9 mouse cellular contexts compared by ENCODE assay signal in the genomic region with DNA sequence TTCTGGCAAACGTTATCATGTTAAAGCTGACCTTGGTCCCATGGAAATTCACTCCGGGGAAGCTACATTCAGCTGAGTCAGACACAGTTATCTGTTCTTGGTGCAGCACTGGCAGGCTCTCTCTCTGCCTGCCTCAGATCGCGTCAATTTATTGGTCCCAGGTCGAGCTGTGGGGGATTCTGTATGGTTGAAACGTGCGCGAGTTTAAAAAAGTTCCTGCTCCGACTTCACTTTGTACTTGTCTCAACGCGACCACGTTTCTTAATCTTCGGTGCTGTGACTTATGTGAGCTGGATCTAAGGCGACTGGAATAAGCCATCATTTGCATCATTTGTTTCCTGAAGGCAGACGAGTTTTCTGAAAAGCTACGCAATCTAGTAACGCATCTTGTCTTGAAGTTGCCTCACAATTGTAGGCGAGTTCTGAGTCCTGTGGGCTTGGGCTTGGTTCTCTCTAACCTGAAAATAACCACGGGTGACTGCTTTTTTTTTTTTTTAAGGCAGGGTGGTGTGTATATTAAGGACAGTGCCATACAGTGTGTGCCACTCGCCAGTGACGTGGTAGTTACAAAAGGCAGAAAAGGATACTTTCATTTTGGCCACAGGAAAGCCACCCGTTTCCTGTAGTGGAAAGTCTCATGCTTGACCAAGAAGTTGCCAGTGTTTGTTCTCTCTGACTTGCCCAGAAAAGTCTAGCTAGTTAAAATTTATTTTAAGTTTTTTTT. TPM values are rescaled to one million over a fixed set of nuclear protein-coding genes. Genes with fewer than 3 reads are reported as not detected.
DNase-seq lines count a peak whose midpoint lies in the region; ATAC-seq and TF ChIP-seq lines count a peak whose summit lies in the region.
"Had no signal": no experiment of that assay in that cellular context is flagged by ENCODE, and none has a peak within 500 bp of the region (broad histone marks: within the 10 kb centered on the region; RNA-seq: fewer than 3 reads in every experiment).

No protein-coding gene starts in this region.

- TF ChIP-seq CTCF in layer of hippocampus, adult 2 months (conservative IDR thresholded peaks at IDR 0.05) = no peak

- H3K4me3 ChIP-seq in layer of hippocampus, adult 2 months = peak overlapping the region; percentile 46
- peak overlapping the region; percentile 90 for H3K4me3 ChIP-seq in megakaryocyte, embryonic 14.5 days (replicated peaks)
- H3K4me3 ChIP-seq in forebrain, embryonic 11.5 days (ENCODE audit: low read depth, low read length) = no peak overlapping the region
- H3K4me3 ChIP-seq: neural tube, embryonic 13.5 days had no signal

- H3K27me3 ChIP-seq in megakaryocyte, embryonic 14.5 days (replicated peaks) = no peaks in the 10 kb centered on the region
- no peaks in the 10 kb centered on the region for H3K27me3 ChIP-seq in forebrain, embryonic 11.5 days (ENCODE audit: control insufficient read depth, insufficient read depth, low read length)
- H3K27me3 ChIP-seq: neural tube, embryonic 13.5 days had no signal

- DNase-seq in layer of hippocampus, adult 2 months (ENCODE audit: low spot score in 2 of 2) = no peak
- DNase-seq in layer of hippocampus, adult 18-20 months (ENCODE audit: low spot score in 2 of 2) = no peak
- DNase-seq in adrenal gland, adult 2 months = peak; percentile 72
- DNase-seq in embryo, embryonic 11 days = no peak
- no peak for DNase-seq in testis, postnatal 14 days (ENCODE audit: low spot score)
- DNase-seq in forebrain, embryonic 11.5 days (ENCODE audit: low spot score) = no peak

- H3K4me1 ChIP-seq in megakaryocyte, embryonic 14.5 days = peaks cover 21% of the 10 kb centered on the region
- no peaks in the 10 kb centered on the region for H3K4me1 ChIP-seq in forebrain, embryonic 11.5 days (replicated peaks; ENCODE audit: control insufficient read depth, insufficient read depth, low read length)
- H3K4me1 ChIP-seq: neural tube, embryonic 13.5 days had no signal

- H3K36me3 ChIP-seq in megakaryocyte, embryonic 14.5 days (replicated peaks; ENCODE audit: low read length) = no peaks in the 10 kb centered on the region
- no peaks in the 10 kb centered on the region for H3K36me3 ChIP-seq in forebrain, embryonic 11.5 days (ENCODE audit: control insufficient read depth, insufficient read depth, low read length)
- H3K36me3 ChIP-seq: neural tube, embryonic 13.5 days had no signal

- H3K9ac ChIP-seq in forebrain, embryonic 11.5 days (ENCODE audit: low read length) = no peak overlapping the region
- H3K9ac ChIP-seq: neural tube, embryonic 13.5 days had no signal

- no peak overlapping the region for H3K4me2 ChIP-seq in forebrain, embryonic 11.5 days (ENCODE audit: low read depth, low read length, severe bottlenecking)

- H3K27ac ChIP-seq in layer of hippocampus, adult 2 months = no peak overlapping the region
- H3K27ac ChIP-seq in forebrain, embryonic 11.5 days (ENCODE audit: low read depth, low read length) = no peak overlapping the region
- H3K27ac ChIP-seq: neural tube, embryonic 13.5 days had no signal

- 86% methylated on average over 22 of the region's 22 CpGs for WGBS in forebrain, embryonic 11.5 days

- H3K9me3 ChIP-seq in megakaryocyte, embryonic 14.5 days = no peaks in the 10 kb centered on the region; the same call in 1 of the 2 replicates
- no peaks in the 10 kb centered on the region for H3K9me3 ChIP-seq in forebrain, embryonic 11.5 days (ENCODE audit: control insufficient read depth, low read length)
- H3K9me3 ChIP-seq: neural tube, embryonic 13.5 days had no signal

- peak; percentile 51 to 68 for ATAC-seq in hematopoietic stem cell, adult 5-6 weeks (replicated peaks in 1 of 2; ENCODE audit: insufficient read depth in 1 of 2, low FRiP score in 2 of 2, low TSS enrichment in 1 of 2, low read depth in 1 of 2, poor library complexity in 2 of 2, severe bottlenecking in 2 of 2)
- no peak for ATAC-seq in forebrain, embryonic 11.5 days (replicated peaks; ENCODE audit: low FRiP score)

RNA-seq across cellular contexts. Expression of a gene that starts 1.1 kb away (rescaled TPM):
- total RNA-seq in layer of hippocampus, adult 2 months (2021) = 1 to 10 TPM; 2.5 to 2.7 TPM
- 1 to 10 TPM; 3.4 to 4.5 TPM for total RNA-seq in layer of hippocampus, adult 18-20 months (2021)
- total RNA-seq in adrenal gland, adult 2 months (2021) = 10 to 100 TPM; 17.3 to 31.9 TPM
- polyA plus RNA-seq in adrenal gland, adult 2 months (2012; rRNA removed) = 15.3 and 22.1 TPM in 2 replicates
- 19.2 and 26.8 TPM in 2 replicates for total RNA-seq in hematopoietic stem cell, adult 5-6 weeks (2017)
- 0.18 TPM in 1 of 2 replicates, not detected in the other for polyA plus RNA-seq in megakaryocyte, embryonic 14.5 days (2012; ENCODE audit: insufficient read depth, low replicate concordance)
- 0.13 TPM in 1 of 2 replicates, not detected in the other for polyA plus RNA-seq in forebrain, embryonic 11.5 days (2014; fragmentation: Nextera tagmentation; extraction: Ambion mirVana)
